9 mouse cellular contexts compared by ENCODE assay signal in genomic region chr14:45563577-45563976, GRCm38 (mm10). TPM values are rescaled to one million over a fixed set of nuclear protein-coding genes. Genes with fewer than 3 reads are reported as not detected.
A peak's percentile ranks its signal among the peaks of the same experiment; 100 is the strongest.
DNase-seq lines count a peak whose midpoint lies in the region; ATAC-seq lines count a peak whose summit lies in the region.
"Had no signal": no experiment of that assay in that cellular context is flagged by ENCODE, and none has a peak within 500 bp of the region (broad histone marks: within the 10 kb centered on the region; RNA-seq: fewer than 3 reads in every experiment).

No protein-coding gene starts in this region.

- no peak for ATAC-seq in hindbrain, embryonic 11.5 days (ENCODE audit: low FRiP score)
- no peak for ATAC-seq in megakaryocyte-erythroid progenitor cell, adult 5-6 weeks (replicated peaks; ENCODE audit: low FRiP score, low TSS enrichment, poor library complexity, severe bottlenecking)

- no peaks in the 10 kb centered on the region for H3K36me3 ChIP-seq in hindbrain, embryonic 10.5 days
- H3K36me3 ChIP-seq in hindbrain, embryonic 11.5 days (ENCODE audit: control insufficient read depth, insufficient read depth, low read length): no peaks in the 10 kb centered on the region
- H3K36me3 ChIP-seq: embryonic facial prominence, embryonic 12.5 days had no signal

- DNase-seq in hindbrain, embryonic 10.5 days (ENCODE audit: low spot score): no peak
- DNase-seq in hindbrain, embryonic 11.5 days (ENCODE audit: low spot score): no peak
- DNase-seq in right cerebral cortex, postnatal 14 days: peak; percentile 62
- DNase-seq in right cerebral cortex, postnatal 36 days (ENCODE audit: low spot score in 2 of 2): no peak
- peak; percentile 55 to 70 for DNase-seq in heart, adult 18-20 months
- DNase-seq in layer of hippocampus, postnatal 10 days (ENCODE audit: low spot score in 2 of 2): peak; percentile 52 to 67
- no peak for DNase-seq in natural killer cell, adult 2 months (ENCODE audit: low spot score in 2 of 2)

- no peak overlapping the region for H3K4me2 ChIP-seq in hindbrain, embryonic 11.5 days (replicated peaks; ENCODE audit: low read depth, low read length)
- H3K4me2 ChIP-seq: embryonic facial prominence, embryonic 12.5 days had no signal

- peaks cover 21% of the 10 kb centered on the region; the same call in 1 of the 2 replicates for H3K27me3 ChIP-seq in hindbrain, embryonic 10.5 days (ENCODE audit: insufficient read depth, poor library complexity, severe bottlenecking)
- no peaks in the 10 kb centered on the region for H3K27me3 ChIP-seq in hindbrain, embryonic 11.5 days (ENCODE audit: control insufficient read depth, insufficient read depth, low read length)
- H3K27me3 ChIP-seq: embryonic facial prominence, embryonic 12.5 days had no signal

- no peak overlapping the region for H3K4me3 ChIP-seq in hindbrain, embryonic 10.5 days
- H3K4me3 ChIP-seq in hindbrain, embryonic 11.5 days (ENCODE audit: low read depth, low read length): no peak overlapping the region
- H3K4me3 ChIP-seq: embryonic facial prominence, embryonic 12.5 days had no signal

- H3K4me1 ChIP-seq in hindbrain, embryonic 10.5 days (replicated peaks): peaks cover 25% of the 10 kb centered on the region
- H3K4me1 ChIP-seq in hindbrain, embryonic 11.5 days (replicated peaks; ENCODE audit: control insufficient read depth, insufficient read depth, low read length): no peaks in the 10 kb centered on the region

- H3K27ac ChIP-seq in hindbrain, embryonic 10.5 days: peak overlapping the region; percentile 8; the same call in 1 of the 2 replicates
- H3K27ac ChIP-seq in hindbrain, embryonic 11.5 days (ENCODE audit: low read depth, low read length): no peak overlapping the region
- H3K27ac ChIP-seq: embryonic facial prominence, embryonic 12.5 days had no signal

- H3K9ac ChIP-seq in hindbrain, embryonic 11.5 days (ENCODE audit: low read depth, low read length): no peak overlapping the region
- H3K9ac ChIP-seq: embryonic facial prominence, embryonic 12.5 days had no signal

- 93% methylated on average over 1 of the region's 1 CpGs for WGBS in hindbrain, embryonic 10.5 days
- WGBS in hindbrain, embryonic 11.5 days: 100% methylated on average over 1 of the region's 1 CpGs

- H3K9me3 ChIP-seq in hindbrain, embryonic 10.5 days: no peaks in the 10 kb centered on the region
- H3K9me3 ChIP-seq in hindbrain, embryonic 11.5 days (ENCODE audit: control insufficient read depth, low read length): no peaks in the 10 kb centered on the region
- H3K9me3 ChIP-seq: embryonic facial prominence, embryonic 12.5 days had no signal

RNA-seq across cellular contexts. Expression of gene Fermt2, which starts 33.7 kb away (rescaled TPM):
- polyA plus RNA-seq in hindbrain, embryonic 10.5 days (2016; fragmentation: Nextera tagmentation; extraction: Ambion mirVana): 74.3 and 89.6 TPM in 2 replicates
- 74.4 and 88.1 TPM in 2 replicates for polyA plus RNA-seq in hindbrain, embryonic 11.5 days (2014; fragmentation: Nextera tagmentation; extraction: Ambion mirVana)
- total RNA-seq in heart, adult 18-20 months (2021): 100 to 1,000 TPM; 215 to 269 TPM
- total RNA-seq in layer of hippocampus, postnatal 10 days (2021): 100 to 1,000 TPM in 1 of 2 experiments, 10 to 100 TPM in 1; 90.8 to 117 TPM
- not detected in 2 replicates for total RNA-seq in megakaryocyte-erythroid progenitor cell, adult 5-6 weeks (2014; fragmentation: Nextera tagmentation)
- total RNA-seq in megakaryocyte-erythroid progenitor cell, adult 5-6 weeks (2017): not detected in 2 replicates

Comparison
In these comparisons a context has a peak if more than half of its experiments do, and no peak if none do; other contexts are left out.
1. DNase-seq: peak in right cerebral cortex, postnatal 14 days (single experiment), heart, adult 18-20 months (2 of 2) and layer of hippocampus, postnatal 10 days (2 of 2); none in hindbrain, embryonic 10.5 days (single experiment), hindbrain, embryonic 11.5 days (single experiment), right cerebral cortex, postnatal 36 days (0 of 2) and natural killer cell, adult 2 months (0 of 2).
2. RNA of gene Fermt2, which starts 33.7 kb away (total RNA-seq): 215 to 269 TPM in heart, adult 18-20 months and 90.8 to 117 TPM in layer of hippocampus, postnatal 10 days; not detected in megakaryocyte-erythroid progenitor cell, adult 5-6 weeks; every median in the first group is over 10 times any median in the second.